Mouse (Mus musculus): ENCODE results near the gene Qpct. TPM values are rescaled to one million over a fixed set of nuclear protein-coding genes. Genes with fewer than 3 reads are reported as not detected.

Qpct gene
- polyA plus RNA-seq (2015; fragmentation: Nextera tagmentation; extraction: Ambion mirVana), result 6.0 and 6.7 TPM in 2 replicates

DNA sequence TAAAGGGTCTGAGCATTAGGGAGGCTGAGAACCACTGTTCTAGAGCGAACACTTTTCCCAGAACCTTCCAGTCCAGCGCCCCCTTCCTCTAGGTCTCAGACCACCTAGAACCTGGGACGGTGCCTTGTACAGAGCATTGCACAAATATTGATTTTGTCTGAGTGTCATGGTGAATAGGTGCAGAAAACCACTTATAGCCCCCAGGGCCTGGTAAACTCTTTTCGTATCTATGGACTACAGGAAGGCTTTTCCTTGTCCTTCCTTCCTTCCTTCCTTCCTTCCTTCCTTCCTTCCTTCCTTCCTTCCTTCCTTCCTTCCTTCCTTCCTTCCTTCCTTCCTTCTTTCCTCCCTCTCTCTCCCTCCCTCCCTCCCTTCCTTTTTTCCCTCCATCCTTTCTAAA, at the start of gene Qpct:
Gene Qpct, plus strand, starts transcription at position 301 of the 400 bp plus-strand sequence.
- H3K4me2 ChIP-seq (ENCODE audit: low read length), result peak within 1 kb of the TSS; percentile 98
- H3K27ac ChIP-seq, result no peak within 1 kb of the TSS
- ATAC-seq (replicated peaks; ENCODE audit: low FRiP score, low read depth) (no peak), DNase-seq (ENCODE audit: low spot score) (no peak)
- 77% methylated on average over 4 of the region's 4 CpGs for WGBS
- H3K9me3 ChIP-seq (replicated peaks; ENCODE audit: low read length), result no peaks in the 10 kb centered on the region
- peaks cover 6% of the 10 kb centered on the region for H3K4me1 ChIP-seq (replicated peaks; ENCODE audit: insufficient read depth, low read length)
- H3K27me3 ChIP-seq (ENCODE audit: insufficient read depth, low read length), result 0 out of 2 replicates have a peak, but pooled peaks cover 9% of the 10 kb centered on the region
- H3K9ac ChIP-seq (ENCODE audit: low read depth, low read length), result peak within 1 kb of the TSS; percentile 58; the same call in 1 of the 2 replicates
- peak within 1 kb of the TSS; percentile 54 for H3K4me3 ChIP-seq (replicated peaks; ENCODE audit: low read depth, low read length)
- TF ChIP-seq CTCF (IDR thresholded peaks at IDR 0.05; ENCODE audit: low read depth), result no peak
- no peaks in the 10 kb centered on the region for H3K36me3 ChIP-seq (ENCODE audit: insufficient read depth, low read length)

DNA sequence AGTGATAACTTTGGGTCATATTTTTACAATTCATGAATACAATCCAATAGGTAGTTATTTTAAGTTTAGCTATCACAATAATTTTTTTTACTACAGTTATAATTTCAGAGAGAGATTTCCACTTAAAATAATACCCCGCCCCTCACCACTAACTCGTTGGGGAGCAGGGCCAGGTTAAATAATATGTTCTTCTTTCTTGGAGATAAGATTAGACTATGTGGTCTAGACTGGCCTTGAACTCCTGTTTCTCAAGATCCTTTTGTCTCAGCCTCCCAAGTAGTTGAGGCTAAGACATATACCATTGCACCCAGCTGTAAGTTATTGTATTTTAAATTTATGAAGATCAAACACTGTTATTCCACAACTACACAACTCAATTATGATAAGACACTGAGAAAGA, 38.1 kb upstream of the Qpct start:
- H3K4me3 ChIP-seq (replicated peaks; ENCODE audit: low read depth, low read length), result no peak overlapping the region
- H3K4me1 ChIP-seq (replicated peaks; ENCODE audit: insufficient read depth, low read length), result 0 out of 2 replicates have a peak, but pooled peaks cover 5% of the 10 kb centered on the region
- ATAC-seq (replicated peaks; ENCODE audit: low FRiP score, low read depth), result no peak
- H3K9ac ChIP-seq (ENCODE audit: low read depth, low read length), result no peak overlapping the region
- TF ChIP-seq CTCF (IDR thresholded peaks at IDR 0.05; ENCODE audit: low read depth), result no peak
- no peak for DNase-seq (ENCODE audit: low spot score)
- H3K27ac ChIP-seq, result no peak overlapping the region
- no peaks in the 10 kb centered on the region for H3K27me3 ChIP-seq (ENCODE audit: insufficient read depth, low read length)
- no peaks in the 10 kb centered on the region; the same call in 1 of the 2 replicates for H3K36me3 ChIP-seq (ENCODE audit: insufficient read depth, low read length)
- no peaks in the 10 kb centered on the region for H3K9me3 ChIP-seq (replicated peaks; ENCODE audit: low read length)
- no peak overlapping the region for H3K4me2 ChIP-seq (ENCODE audit: low read length)
- 82% methylated on average over 2 of the region's 2 CpGs for WGBS

DNA sequence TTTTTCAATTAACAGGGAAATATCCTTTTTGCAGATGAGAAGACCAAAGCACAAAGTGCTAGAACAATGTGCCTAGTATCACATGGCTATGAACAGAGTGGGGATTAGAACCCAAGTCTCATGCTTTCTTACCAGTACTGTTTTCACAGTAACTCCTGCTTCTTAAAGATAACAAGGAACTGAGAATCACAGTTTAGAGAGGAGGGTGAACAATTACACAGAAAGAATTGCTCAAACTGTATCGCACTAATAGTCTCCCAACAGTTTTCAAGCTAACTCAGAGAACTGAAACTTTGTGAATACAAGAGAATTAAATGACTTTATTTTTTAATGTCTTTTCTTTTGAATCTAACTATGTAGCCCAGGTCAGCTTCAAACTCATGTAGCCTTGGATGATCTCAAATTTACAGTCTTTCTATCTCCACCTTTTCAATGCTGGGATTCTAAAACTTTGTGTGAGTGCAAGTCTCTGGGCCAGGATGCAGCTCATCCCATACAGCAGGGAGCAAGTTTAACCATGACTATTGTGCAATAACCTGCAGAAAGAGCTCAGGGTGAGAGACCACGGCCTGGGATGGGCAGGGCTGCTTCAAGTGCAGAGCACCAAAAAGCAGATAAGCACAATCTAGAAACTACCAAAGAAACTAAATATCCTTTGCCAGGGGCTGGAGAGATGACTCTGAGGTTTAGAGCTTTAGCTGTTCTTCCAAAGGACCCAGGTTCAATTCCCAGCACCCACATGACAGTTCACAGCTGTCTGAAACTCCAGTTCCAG, 36.6 kb upstream of the Qpct start:
- Histone ChIP-seq H3K4me2 (ENCODE audit: low read length) (no peak overlapping the region), H3K4me1 (replicated peaks; ENCODE audit: insufficient read depth, low read length) (peaks cover 12% of the 10 kb centered on the region; the same call in 1 of the 2 replicates), H3K4me3 (replicated peaks; ENCODE audit: low read depth, low read length) (no peak overlapping the region), H3K9me3 (replicated peaks; ENCODE audit: low read length) (no peaks in the 10 kb centered on the region), H3K9ac (ENCODE audit: low read depth, low read length) (no peak overlapping the region), H3K36me3 (ENCODE audit: insufficient read depth, low read length) (no peaks in the 10 kb centered on the region; the same call in 1 of the 2 replicates), H3K27me3 (ENCODE audit: insufficient read depth, low read length) (no peaks in the 10 kb centered on the region), H3K27ac (no peak overlapping the region)
- no peak for DNase-seq (ENCODE audit: low spot score)
- ATAC-seq (replicated peaks; ENCODE audit: low FRiP score, low read depth), result no peak
- 94% methylated on average over 2 of the region's 2 CpGs for WGBS
- no peak for TF ChIP-seq CTCF (IDR thresholded peaks at IDR 0.05; ENCODE audit: low read depth)

GRCm38 (mm10) chr17:79015831-79016230, 35.9 kb upstream of the Qpct start:
- no peak for TF ChIP-seq CTCF (IDR thresholded peaks at IDR 0.05; ENCODE audit: low read depth)
- Histone ChIP-seq H3K27me3 (ENCODE audit: insufficient read depth, low read length) (no peaks in the 10 kb centered on the region), H3K9ac (ENCODE audit: low read depth, low read length) (no peak overlapping the region), H3K9me3 (replicated peaks; ENCODE audit: low read length) (no peaks in the 10 kb centered on the region), H3K27ac (no peak overlapping the region), H3K4me1 (replicated peaks; ENCODE audit: insufficient read depth, low read length) (peaks cover 12% of the 10 kb centered on the region; the same call in 1 of the 2 replicates), H3K4me2 (ENCODE audit: low read length) (no peak overlapping the region), H3K4me3 (replicated peaks; ENCODE audit: low read depth, low read length) (no peak overlapping the region), H3K36me3 (ENCODE audit: insufficient read depth, low read length) (no peaks in the 10 kb centered on the region; the same call in 1 of the 2 replicates)
- no peak for ATAC-seq (replicated peaks; ENCODE audit: low FRiP score, low read depth)
- WGBS, result 66% methylated on average over 10 of the region's 10 CpGs
- DNase-seq (ENCODE audit: low spot score), result no peak

DNA sequence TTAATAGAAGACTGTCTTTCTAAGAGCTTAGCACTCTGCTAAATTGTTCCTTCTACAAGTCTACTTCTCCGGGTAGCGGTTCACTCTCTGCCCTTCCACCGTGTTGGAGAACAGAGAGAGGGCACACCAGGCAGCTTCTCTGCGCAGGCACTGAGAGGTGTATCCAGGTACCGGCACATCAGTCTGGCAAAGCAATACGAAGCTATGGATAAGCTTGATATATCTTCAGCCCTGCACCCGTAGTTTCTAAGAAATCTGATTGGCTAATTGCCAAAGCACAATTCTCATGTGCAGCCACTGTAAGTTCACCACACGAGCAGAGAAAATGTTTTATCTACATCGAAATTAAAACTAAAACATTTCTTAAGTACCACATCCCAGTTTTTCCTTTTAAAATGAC, 33.3 kb upstream of the Qpct start:
- H3K4me1 ChIP-seq (replicated peaks; ENCODE audit: insufficient read depth, low read length), result peaks cover 12% of the 10 kb centered on the region; the same call in 1 of the 2 replicates
- TF ChIP-seq CTCF (IDR thresholded peaks at IDR 0.05; ENCODE audit: low read depth), result no peak
- 38% methylated on average over 9 of the region's 9 CpGs for WGBS
- H3K27ac ChIP-seq, result no peak overlapping the region; the same call in 1 of the 2 replicates
- no peaks in the 10 kb centered on the region for H3K9me3 ChIP-seq (replicated peaks; ENCODE audit: low read length)
- no peak for DNase-seq (ENCODE audit: low spot score)
- H3K9ac ChIP-seq (ENCODE audit: low read depth, low read length), result no peak overlapping the region
- H3K4me3 ChIP-seq (replicated peaks; ENCODE audit: low read depth, low read length), result 0 out of 2 replicates have a peak overlapping the region, but pooled peaks have one; percentile 7
- H3K4me2 ChIP-seq (ENCODE audit: low read length), result peak overlapping the region; percentile 87
- H3K36me3 ChIP-seq (ENCODE audit: insufficient read depth, low read length), result no peaks in the 10 kb centered on the region
- ATAC-seq (replicated peaks; ENCODE audit: low FRiP score, low read depth), result no peak
- no peaks in the 10 kb centered on the region for H3K27me3 ChIP-seq (ENCODE audit: insufficient read depth, low read length)

DNA sequence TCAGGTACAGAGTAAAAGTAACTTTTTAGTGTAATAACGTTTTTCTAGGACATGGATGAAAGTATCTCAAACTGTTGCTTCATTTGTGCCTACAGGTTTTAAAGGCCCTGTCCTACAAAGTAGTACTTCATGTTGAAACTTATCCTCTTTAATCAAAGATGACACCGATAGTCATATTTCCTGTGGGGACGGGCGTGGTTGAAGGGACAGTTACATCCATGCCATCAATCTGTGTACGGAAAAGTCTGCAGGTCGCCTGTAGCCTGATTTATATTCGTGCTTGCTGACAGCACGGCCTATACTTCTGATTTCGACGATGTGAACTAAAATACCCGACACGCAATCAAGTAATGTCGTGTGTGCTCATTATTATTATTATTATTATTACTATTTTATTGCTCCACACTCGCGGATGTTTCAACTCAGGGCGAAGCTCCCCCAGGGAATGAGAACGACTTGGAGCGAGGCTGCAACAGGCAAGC, 31.9 kb upstream of the Qpct start:
- 1% methylated on average over 18 of the region's 18 CpGs for WGBS
- ATAC-seq (replicated peaks; ENCODE audit: low FRiP score, low read depth), result peak; percentile 8; the same call in 1 of the 2 replicates
- Histone ChIP-seq H3K9me3 (replicated peaks; ENCODE audit: low read length) (no peaks in the 10 kb centered on the region), H3K4me1 (replicated peaks; ENCODE audit: insufficient read depth, low read length) (peaks cover 12% of the 10 kb centered on the region; the same call in 1 of the 2 replicates), H3K4me3 (replicated peaks; ENCODE audit: low read depth, low read length) (peak overlapping the region; percentile 84), H3K4me2 (ENCODE audit: low read length) (peak overlapping the region; percentile 87), H3K27me3 (ENCODE audit: insufficient read depth, low read length) (no peaks in the 10 kb centered on the region), H3K27ac (peak overlapping the region; percentile 91), H3K36me3 (ENCODE audit: insufficient read depth, low read length) (no peaks in the 10 kb centered on the region), H3K9ac (ENCODE audit: low read depth, low read length) (peak overlapping the region; percentile 91)
- TF ChIP-seq CTCF (IDR thresholded peaks at IDR 0.05; ENCODE audit: low read depth), result no peak
- DNase-seq (ENCODE audit: low spot score), result no peak

Measured in kidney, postnatal 0 days (tissue).